Mouse (Mus musculus): ENCODE measurements around the gene Unc80. TPM values are rescaled to one million over a fixed set of nuclear protein-coding genes. Genes with fewer than 3 reads are reported as not detected.
"Not testable (repeated sequence)": the region's sequence is repeated elsewhere in the genome, so short reads cannot be mapped to it uniquely, and the experiment has no call there.

Unc80 gene
- polyA plus RNA-seq, 1 experiment from 2014 or later: 0.04 TPM

DNA sequence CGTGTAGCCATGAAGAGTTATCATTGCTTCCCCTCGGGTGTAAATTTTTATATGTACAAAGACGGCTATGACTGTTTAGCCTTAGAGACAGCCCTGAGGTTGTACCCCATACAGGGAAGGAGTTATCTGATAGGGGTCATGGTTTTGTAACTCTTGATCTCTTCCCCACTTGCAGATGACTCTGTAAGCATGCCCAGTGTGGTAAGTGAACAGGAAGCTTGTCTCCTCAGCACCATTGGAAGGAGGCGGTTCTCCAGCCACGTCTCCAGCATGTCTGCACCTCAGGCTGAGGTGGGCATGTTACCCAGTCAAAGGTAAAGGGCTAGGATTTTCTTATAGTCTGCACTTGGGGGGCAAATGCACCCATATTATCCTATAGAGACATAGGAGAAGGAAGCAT lies 214.8 kb downstream of the Unc80 start:
- Histone ChIP-seq H3K4me2 (ENCODE audit: low read depth, low read length) (no peak overlapping the region), H3K9ac (replicated peaks) (no peak overlapping the region), H3K36me3 (replicated peaks; ENCODE audit: insufficient read depth, low read length) (no peaks in the 10 kb centered on the region), H3K4me3 (ENCODE audit: low read depth, low read length) (no peak overlapping the region), H3K4me1 (ENCODE audit: insufficient read depth) (no peaks in the 10 kb centered on the region), H3K9me3 (ENCODE audit: low read length) (no peaks in the 10 kb centered on the region), H3K27ac (ENCODE audit: low read depth) (no peak overlapping the region), H3K27me3 (ENCODE audit: insufficient read depth, low read length) (no peaks in the 10 kb centered on the region)
- ATAC-seq (no peak), DNase-seq (no peak)
- WGBS (ENCODE audit: insufficient replicate concordance): 68% methylated on average over 5 of the region's 5 CpGs
- no peak for TF ChIP-seq CTCF (IDR thresholded peaks at IDR 0.05; ENCODE audit: low read depth)
- no peak for TF ChIP-seq EP300 (IDR thresholded peaks at IDR 0.05; ENCODE audit: low read depth)

DNA sequence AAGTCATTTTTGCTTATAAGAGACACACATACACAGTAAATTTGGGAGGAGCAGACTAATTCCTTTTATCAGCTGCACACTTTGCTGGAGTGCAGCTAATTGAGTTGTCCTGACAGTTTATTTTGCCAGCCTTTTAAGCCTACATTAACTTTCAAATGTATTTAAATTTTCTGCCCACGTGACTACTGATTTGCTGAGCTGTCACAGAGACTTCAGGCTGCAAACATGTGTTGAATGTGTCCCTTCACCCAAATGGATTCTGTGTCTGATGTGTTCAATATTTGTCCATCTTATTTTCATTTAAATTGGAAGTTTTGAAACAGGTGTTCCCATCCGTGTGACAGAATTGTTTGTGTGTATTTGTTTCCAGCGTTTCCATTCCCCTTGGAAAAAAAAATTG lies 223.6 kb downstream of the Unc80 start:
- Histone ChIP-seq H3K36me3 (replicated peaks; ENCODE audit: insufficient read depth, low read length) (no peaks in the 10 kb centered on the region), H3K4me2 (ENCODE audit: low read depth, low read length) (no peak overlapping the region), H3K9ac (replicated peaks) (no peak overlapping the region), H3K9me3 (ENCODE audit: low read length) (no peaks in the 10 kb centered on the region), H3K27me3 (ENCODE audit: insufficient read depth, low read length) (no peaks in the 10 kb centered on the region), H3K4me3 (ENCODE audit: low read depth, low read length) (no peak overlapping the region), H3K27ac (ENCODE audit: low read depth) (no peak overlapping the region), H3K4me1 (ENCODE audit: insufficient read depth) (no peaks in the 10 kb centered on the region)
- ATAC-seq (no peak), DNase-seq (no peak)
- WGBS (ENCODE audit: insufficient replicate concordance): 68% methylated on average over 3 of the region's 3 CpGs
- TF ChIP-seq CTCF (IDR thresholded peaks at IDR 0.05; ENCODE audit: low read depth): no peak
- TF ChIP-seq EP300 (IDR thresholded peaks at IDR 0.05; ENCODE audit: low read depth): no peak

- H3K36me3 ChIP-seq (replicated peaks; ENCODE audit: insufficient read depth, low read length): no peaks in the 10 kb centered on the region
- no peak overlapping the region for H3K4me3 ChIP-seq (ENCODE audit: low read depth, low read length)
- H3K9me3 ChIP-seq (ENCODE audit: low read length): no peaks in the 10 kb centered on the region
- WGBS (ENCODE audit: insufficient replicate concordance): 56% methylated on average over 1 of the region's 1 CpGs
- H3K4me2 ChIP-seq (ENCODE audit: low read depth, low read length): no peak overlapping the region
- DNase-seq (no peak), ATAC-seq (no peak)
- no peak for TF ChIP-seq CTCF (IDR thresholded peaks at IDR 0.05; ENCODE audit: low read depth)
- no peak for TF ChIP-seq EP300 (IDR thresholded peaks at IDR 0.05; ENCODE audit: low read depth)
- H3K4me1 ChIP-seq (ENCODE audit: insufficient read depth): no peaks in the 10 kb centered on the region
- no peaks in the 10 kb centered on the region for H3K27me3 ChIP-seq (ENCODE audit: insufficient read depth, low read length)
- H3K27ac ChIP-seq (ENCODE audit: low read depth): no peak overlapping the region
- H3K9ac ChIP-seq (replicated peaks): no peak overlapping the region
Measured at GRCm38 (mm10) chr1:66692308-66692707, 224.1 kb downstream of the Unc80 start.

DNA sequence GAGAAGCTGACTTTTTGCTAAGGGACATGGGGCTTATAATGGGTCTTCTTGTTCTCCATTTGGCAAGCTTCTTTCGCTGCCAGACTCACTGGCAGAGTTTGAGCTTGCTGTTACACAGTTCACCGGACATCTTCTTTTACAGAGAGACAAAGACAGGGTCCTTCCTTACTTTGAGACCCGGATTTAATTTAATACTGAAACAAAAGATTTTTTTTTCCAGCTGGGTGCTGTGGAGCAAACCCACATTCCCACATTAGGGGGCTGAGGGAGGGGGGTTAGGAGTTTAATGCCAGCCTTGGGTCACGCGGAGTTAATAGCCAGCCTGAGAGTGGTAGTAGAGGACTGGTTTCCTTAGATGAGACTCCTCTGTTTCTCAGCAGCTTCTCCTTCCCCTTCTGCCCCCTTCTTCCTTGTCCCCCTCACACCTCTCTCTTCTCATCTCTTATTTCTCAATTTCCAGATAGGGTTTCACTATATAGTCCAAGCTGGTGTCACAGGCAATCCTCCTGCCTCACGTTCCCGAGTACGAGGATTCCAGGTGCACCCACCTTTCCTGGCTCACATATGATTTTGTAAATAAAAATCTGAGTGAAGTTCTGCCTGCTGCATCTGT lies 224.7 kb downstream of the Unc80 start:
- DNase-seq: no peak
- H3K27ac ChIP-seq (ENCODE audit: low read depth): no peak overlapping the region
- no peak overlapping the region for H3K4me3 ChIP-seq (ENCODE audit: low read depth, low read length)
- no peak overlapping the region for H3K4me2 ChIP-seq (ENCODE audit: low read depth, low read length)
- TF ChIP-seq CTCF (IDR thresholded peaks at IDR 0.05; ENCODE audit: low read depth): no peak
- TF ChIP-seq EP300 (IDR thresholded peaks at IDR 0.05; ENCODE audit: low read depth): no peak
- no peaks in the 10 kb centered on the region for H3K36me3 ChIP-seq (replicated peaks; ENCODE audit: insufficient read depth, low read length)
- H3K9ac ChIP-seq (replicated peaks): no peak overlapping the region
- no peak for ATAC-seq
- no peaks in the 10 kb centered on the region for H3K27me3 ChIP-seq (ENCODE audit: insufficient read depth, low read length)
- no peaks in the 10 kb centered on the region for H3K9me3 ChIP-seq (ENCODE audit: low read length)
- H3K4me1 ChIP-seq (ENCODE audit: insufficient read depth): no peaks in the 10 kb centered on the region
- 78% methylated on average over 8 of the region's 8 CpGs for WGBS (ENCODE audit: insufficient replicate concordance)

DNA sequence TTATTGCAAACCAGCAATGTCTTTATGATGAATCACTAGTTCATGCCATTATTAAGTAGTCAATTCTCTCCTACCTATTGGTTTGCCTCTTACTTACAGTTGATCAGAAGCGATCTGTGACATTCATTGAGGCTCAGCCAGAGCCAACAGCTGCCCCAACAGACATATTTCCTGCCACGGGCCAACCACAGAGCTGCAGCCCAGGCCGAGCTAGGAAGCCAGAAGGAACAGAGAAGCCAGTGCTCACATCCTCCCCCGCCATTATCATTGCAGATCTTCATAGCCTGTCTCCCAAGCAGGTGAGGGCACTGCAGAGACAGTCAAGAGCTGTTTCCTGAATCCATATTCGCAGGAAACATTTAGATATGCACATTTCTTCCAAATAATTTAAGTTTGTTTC lies 226.1 kb downstream of the Unc80 start:
- WGBS (ENCODE audit: insufficient replicate concordance): 34% methylated on average over 5 of the region's 5 CpGs
- no peak overlapping the region for H3K4me2 ChIP-seq (ENCODE audit: low read depth, low read length)
- ATAC-seq (no peak), DNase-seq (no peak)
- no peak overlapping the region for H3K9ac ChIP-seq (replicated peaks)
- H3K36me3 ChIP-seq (replicated peaks; ENCODE audit: insufficient read depth, low read length): no peaks in the 10 kb centered on the region
- TF ChIP-seq CTCF (IDR thresholded peaks at IDR 0.05; ENCODE audit: low read depth) (no peak), EP300 (IDR thresholded peaks at IDR 0.05; ENCODE audit: low read depth) (no peak)
- H3K27me3 ChIP-seq (ENCODE audit: insufficient read depth, low read length): no peaks in the 10 kb centered on the region
- H3K4me1 ChIP-seq (ENCODE audit: insufficient read depth): no peaks in the 10 kb centered on the region
- H3K27ac ChIP-seq (ENCODE audit: low read depth): no peak overlapping the region
- no peaks in the 10 kb centered on the region for H3K9me3 ChIP-seq (ENCODE audit: low read length)
- H3K4me3 ChIP-seq (ENCODE audit: low read depth, low read length): no peak overlapping the region

GRCm38 (mm10) chr1:66695296-66695695 lies 227.1 kb downstream of the Unc80 start:
- no peak overlapping the region for H3K4me2 ChIP-seq (ENCODE audit: low read depth, low read length)
- no peak overlapping the region for H3K27ac ChIP-seq (ENCODE audit: low read depth)
- no peaks in the 10 kb centered on the region for H3K27me3 ChIP-seq (ENCODE audit: insufficient read depth, low read length)
- TF ChIP-seq EP300 (IDR thresholded peaks at IDR 0.05; ENCODE audit: low read depth) (no peak), CTCF (IDR thresholded peaks at IDR 0.05; ENCODE audit: low read depth) (no peak)
- ATAC-seq: no peak
- no peak overlapping the region for H3K9ac ChIP-seq (replicated peaks)
- H3K4me3 ChIP-seq (ENCODE audit: low read depth, low read length): no peak overlapping the region
- H3K9me3 ChIP-seq (ENCODE audit: low read length): no peaks in the 10 kb centered on the region
- 65% methylated on average over 7 of the region's 7 CpGs for WGBS (ENCODE audit: insufficient replicate concordance)
- no peak for DNase-seq
- no peaks in the 10 kb centered on the region for H3K36me3 ChIP-seq (replicated peaks; ENCODE audit: insufficient read depth, low read length)
- no peaks in the 10 kb centered on the region for H3K4me1 ChIP-seq (ENCODE audit: insufficient read depth)

DNA sequence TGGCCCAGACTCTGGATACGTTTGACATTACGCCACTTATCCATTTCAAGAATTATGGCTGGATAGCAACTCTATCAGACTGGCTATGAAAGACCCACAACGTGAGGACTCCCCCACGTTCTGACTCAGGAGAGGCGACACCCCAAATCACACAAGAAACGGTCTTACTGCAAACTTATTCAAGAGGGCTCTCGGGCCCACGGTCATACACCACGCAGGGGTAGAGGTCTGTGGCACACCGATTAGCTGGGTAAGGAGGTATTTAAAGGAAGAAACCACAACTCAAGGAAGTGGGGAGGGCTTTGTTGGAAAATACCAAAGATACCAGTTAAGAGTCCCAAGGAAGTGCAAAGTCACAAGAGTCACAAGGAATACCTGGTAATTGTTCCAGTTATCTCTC lies 231.5 kb downstream of the Unc80 start:
- not testable (repeated sequence) for H3K9me3 ChIP-seq (ENCODE audit: low read length); H3K27me3 ChIP-seq (ENCODE audit: insufficient read depth, low read length); H3K36me3 ChIP-seq (replicated peaks; ENCODE audit: insufficient read depth, low read length); DNase-seq; H3K9ac ChIP-seq (replicated peaks); ATAC-seq; H3K27ac ChIP-seq (ENCODE audit: low read depth); H3K4me3 ChIP-seq (ENCODE audit: low read depth, low read length); H3K4me2 ChIP-seq (ENCODE audit: low read depth, low read length)
- H3K4me1 ChIP-seq (ENCODE audit: insufficient read depth): peaks cover 14% of the 10 kb centered on the region
- WGBS (ENCODE audit: insufficient replicate concordance): 84% methylated on average over 10 of the region's 10 CpGs

Data from liver, postnatal 0 days (tissue).